Mouse (Mus musculus) embryo, embryonic 10.5 days (tissue): ENCODE results near the gene Orai3.
"Not testable (repeated sequence)": the region's sequence is repeated elsewhere in the genome, so short reads cannot be mapped to it uniquely, and the experiment has no call there.

Experiments used
- DNase-seq: peaks from one replicate; pipeline ENCODE4 v3.0.0-alpha.2; 2015; ENCODE audit warnings: low spot score

Orai3 gene

GRCm38 (mm10) chr7:127769651-127770038, at the start of gene Orai3:
Gene Orai3 (plus strand): TSS chr7:127769815.
- peak; percentile 87 for DNase-seq

DNA sequence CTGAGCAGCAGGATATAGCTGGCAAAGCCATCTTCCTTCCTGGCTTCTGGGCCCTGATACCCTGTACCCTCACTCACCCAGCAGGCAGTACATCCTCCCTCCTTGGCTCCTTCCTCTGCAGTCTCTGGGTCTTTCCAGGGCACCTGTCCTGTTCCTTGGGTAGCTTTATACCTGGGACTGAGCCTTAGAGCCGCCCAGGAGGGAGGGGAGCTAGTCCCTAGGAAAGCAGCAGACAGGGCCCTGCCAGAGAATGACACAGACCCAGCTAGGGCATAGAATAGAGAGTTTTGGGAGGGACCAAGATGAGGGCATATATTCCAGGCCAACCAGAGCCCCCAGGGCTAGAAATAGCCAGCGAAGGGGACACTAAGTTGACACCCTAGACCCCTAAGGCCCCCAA, 44.1 kb upstream of the Orai3 start:
- no peak for DNase-seq

DNA sequence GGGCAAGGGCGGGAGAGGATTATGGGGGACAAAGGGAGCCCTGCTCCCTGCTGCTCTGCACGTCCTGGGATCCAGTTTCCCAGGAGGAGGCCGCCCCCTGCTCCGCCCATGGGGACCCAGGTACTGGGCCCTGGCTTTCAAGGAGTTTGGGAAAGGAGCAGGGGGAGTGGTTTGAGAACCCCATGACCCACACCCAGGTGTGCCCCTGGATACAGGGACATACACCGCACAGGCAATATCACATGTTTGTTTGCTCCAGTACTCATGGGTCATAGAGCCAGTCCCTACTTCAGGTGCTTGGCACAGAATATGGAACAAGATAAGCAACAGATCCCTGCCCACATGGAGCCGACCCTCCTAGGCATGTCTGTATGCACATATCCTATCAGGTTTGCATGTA, 43.7 kb upstream of the Orai3 start:
- no peak for DNase-seq

GRCm38 (mm10) chr7:127727898-127728297, 41.7 kb upstream of the Orai3 start:
- DNase-seq: no peak

- no peak for DNase-seq
These were observed 39.4 kb upstream of the Orai3 start for GRCm38 (mm10) chr7:127730170-127730569.

DNA sequence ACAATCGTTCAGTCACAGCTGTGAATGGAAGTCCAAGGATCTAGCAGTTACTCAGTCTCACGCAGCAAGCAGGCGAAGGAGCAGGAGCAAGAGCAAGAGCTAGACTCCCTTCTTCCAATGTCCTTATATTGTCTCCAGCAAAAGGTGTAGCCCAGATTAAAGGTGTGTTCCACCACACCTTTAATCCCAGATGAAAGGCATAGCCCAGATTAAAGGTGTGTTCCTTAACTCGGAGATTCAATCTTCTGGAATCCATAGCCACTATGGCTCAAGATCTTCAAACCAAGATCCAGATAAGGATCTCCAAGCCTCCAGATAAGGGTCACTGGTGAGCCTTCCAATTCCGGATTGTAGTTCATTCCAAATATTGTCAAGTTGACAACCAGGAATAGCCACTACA, 37.5 kb upstream of the Orai3 start, which contains the start of gene Ctf2:
Ctf2 (minus strand) TSS at position 101 of the 400 bp plus-strand sequence.
- not testable (repeated sequence) for DNase-seq

- DNase-seq: peak; percentile 92
These were observed 25.1 kb upstream of the Orai3 start, which contains the start of gene Fbxl19 for GRCm38 (mm10) chr7:127744366-127745045. Gene Fbxl19 (plus strand): TSS chr7:127744543.

GRCm38 (mm10) chr7:127745251-127745651, 24.4 kb upstream of the Orai3 start:
- peak; percentile 99 for DNase-seq

DNA sequence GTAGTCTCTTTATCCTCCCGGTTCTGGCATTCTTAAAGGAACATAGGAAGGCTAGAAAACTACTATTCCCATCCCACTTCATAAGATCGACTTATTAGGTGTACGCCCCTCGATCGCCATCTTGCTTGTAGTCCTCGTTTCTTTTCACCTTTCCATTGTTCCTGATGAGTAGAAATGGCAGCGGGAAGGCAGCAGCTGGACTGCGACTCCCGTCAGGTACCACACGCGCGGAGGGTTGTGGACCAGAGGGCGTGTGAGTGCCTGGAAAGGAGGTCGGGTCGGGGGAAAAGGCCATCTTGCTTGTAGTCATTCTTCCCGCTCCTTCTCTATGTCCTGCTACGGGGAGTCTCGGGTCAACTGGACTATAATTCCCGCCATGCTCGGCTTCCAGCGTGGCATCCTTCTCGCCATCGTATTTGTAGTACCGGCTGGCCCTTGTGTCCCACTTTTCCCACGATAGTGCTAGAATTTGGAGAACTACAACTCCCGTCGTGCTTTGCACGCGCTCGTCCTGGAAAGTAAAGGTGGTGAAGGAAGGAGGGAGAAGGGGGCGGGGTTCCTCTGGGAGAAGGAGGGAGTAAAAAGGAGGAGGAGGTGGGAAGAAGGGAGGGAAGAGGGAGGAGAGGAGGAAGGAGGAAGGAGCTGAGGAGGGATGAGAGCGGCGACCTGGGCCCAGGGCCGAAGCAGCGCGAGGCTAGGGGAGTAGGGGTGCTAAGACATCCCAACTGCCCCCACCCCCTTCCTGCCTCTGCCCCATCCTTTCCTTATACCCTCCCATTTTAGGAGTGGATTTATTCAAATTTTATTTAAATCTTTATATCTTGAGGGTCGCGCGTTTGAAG, 23.7 kb upstream of the Orai3 start:
- DNase-seq: peak; percentile 99

- peak; percentile 81 for DNase-seq
These were observed 22.8 kb upstream of the Orai3 start for GRCm38 (mm10) chr7:127746494-127747491.

DNA sequence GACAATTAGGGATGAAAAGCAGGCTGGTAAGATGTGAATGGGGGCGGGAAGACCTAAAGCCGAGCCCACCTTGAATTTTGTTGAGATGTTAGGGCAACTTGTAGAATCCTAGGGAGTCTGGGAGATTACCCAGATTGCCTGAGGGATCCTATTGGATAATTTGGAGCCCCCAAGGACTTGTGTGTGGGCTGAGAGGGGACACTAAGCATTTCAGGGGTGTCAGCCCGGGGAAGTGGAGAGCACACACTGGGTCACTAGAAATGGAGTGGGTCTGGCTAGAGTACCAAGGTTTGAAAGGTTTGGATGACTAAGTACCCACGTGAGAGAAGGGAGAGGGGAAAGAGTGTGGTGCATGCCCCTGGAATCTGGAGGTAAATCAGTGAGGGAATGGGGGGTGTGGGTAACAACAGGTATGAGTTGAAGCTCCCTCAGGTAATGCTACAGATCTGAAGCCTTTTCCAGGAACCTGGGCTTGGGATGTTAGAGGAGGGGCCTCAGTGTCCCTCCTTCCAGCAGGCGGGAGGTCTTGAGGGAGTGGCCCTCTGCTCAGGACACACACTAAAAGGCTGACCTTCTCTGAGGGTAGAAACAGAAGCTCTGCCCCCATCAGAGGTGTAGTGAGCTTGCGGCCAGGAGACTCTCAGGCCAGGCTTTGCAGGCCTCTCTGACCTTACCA, 21.9 kb upstream of the Orai3 start:
- DNase-seq: no peak

DNA sequence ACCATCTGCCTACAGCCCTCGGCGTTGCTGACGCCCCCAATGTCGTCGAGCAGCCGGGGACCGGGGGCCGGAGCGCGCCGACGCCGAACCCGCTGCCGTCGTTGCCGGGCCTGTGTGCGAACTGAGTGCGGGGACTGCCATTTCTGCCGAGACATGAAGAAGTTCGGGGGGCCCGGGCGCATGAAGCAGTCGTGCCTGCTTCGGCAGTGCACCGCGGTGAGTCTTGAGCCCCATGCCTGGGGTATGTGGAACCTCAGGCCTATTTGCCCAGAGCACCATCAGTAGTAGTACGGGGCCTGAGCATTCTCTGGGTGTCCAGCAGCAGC, 21.4 kb upstream of the Orai3 start:
- no peak for DNase-seq

DNA sequence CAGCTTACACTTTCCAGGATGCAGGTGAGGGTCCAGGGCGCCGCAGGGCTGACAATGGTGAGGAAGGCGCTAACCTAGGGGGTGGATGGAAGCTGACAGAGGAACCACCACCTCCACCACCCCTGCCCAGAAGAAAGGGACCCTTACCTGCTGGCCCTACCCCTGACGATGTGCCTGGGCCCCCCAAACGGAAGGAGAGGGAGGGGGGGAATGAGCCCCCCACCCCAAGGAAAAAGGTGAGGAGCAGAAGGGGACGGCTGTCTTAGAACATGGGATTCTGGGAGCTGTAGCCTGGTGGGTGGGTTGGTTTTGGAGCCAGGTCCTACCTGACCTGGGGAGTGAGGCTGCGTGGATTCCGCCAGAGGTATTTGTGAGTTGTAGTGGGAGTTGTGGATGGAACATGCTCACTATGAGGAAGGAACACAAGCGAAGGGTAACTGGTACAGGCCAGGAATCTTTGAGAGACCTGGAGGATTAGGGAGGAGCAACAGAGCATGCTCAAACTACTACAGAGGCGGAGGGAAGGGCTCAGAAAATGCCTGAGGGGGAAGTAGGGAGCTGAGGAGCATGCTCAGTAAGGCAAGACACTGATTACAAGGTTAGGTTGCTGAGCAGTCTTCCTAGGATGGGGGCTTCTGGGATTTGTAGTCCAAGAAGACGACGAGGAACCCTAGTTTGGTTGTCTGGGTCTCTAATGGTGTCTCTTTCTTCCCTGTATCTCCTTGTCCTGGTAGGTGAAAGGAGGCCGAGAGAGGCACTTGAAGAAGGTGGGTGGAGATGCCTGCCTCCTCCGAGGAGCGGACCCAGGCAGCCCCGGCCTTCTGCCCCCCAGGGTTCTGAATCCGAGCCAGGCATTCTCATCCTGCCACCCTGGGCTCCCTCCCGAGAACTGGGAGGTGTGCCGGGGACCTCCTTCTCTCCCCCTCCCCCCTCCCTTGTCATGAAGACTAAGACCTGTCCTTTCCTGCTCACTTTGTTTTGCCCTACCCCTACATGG, 19.2 kb upstream of the Orai3 start:
- peak; percentile 15 for DNase-seq

GRCm38 (mm10) chr7:127751619-127752018, 18.0 kb upstream of the Orai3 start:
- DNase-seq: no peak

- no peak for DNase-seq
These were observed 17.5 kb upstream of the Orai3 start for GRCm38 (mm10) chr7:127752069-127752468.

- no peak for DNase-seq
These were observed 16.5 kb upstream of the Orai3 start for GRCm38 (mm10) chr7:127753158-127753557.

DNA sequence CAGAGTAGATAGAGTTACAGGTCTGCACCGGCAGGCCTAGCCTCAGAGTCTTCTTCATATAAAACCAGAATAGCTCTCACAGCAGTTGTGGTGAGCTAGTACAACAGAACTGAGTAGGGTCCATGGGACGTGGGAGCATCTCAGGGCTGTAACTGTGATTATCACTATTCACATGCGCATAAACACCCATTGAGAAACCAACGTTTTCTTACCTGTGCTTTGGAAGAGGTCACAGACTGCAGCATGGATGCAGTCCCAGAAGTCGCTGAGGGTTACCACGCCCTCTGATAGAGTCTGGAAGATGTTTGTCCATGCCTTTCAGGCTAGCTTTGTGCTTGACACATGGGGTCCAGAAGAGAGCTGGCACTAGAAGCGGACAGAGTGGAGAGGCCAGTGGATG, 15.9 kb upstream of the Orai3 start:
- DNase-seq: no peak

- peak; percentile 12 for DNase-seq
These were observed 9.9 kb upstream of the Orai3 start for GRCm38 (mm10) chr7:127759716-127760115.

GRCm38 (mm10) chr7:127760478-127760877, 9.1 kb upstream of the Orai3 start:
- no peak for DNase-seq

GRCm38 (mm10) chr7:127761026-127761425, 8.6 kb upstream of the Orai3 start:
- DNase-seq: peak; percentile 82
